Mouse (Mus musculus) neural tube, embryonic 12.5 days (tissue): ENCODE measurements around the gene Sept4. TPM values are rescaled to one million over a fixed set of nuclear protein-coding genes. Genes with fewer than 3 reads are reported as not detected.

Experiments
- ATAC-seq: fragments of 200-750 bp; cut with Nextera tagmentation; 2 replicates; pipeline ENCODE4 v1.8.0; 2017; ENCODE audit warnings: low read depth, mild to moderate bottlenecking, moderate TSS enrichment, moderate library complexity; ENCODE audit not compliant: low FRiP score
- H3K27ac ChIP-seq: fragments of 300-500 bp; sonication (generic); 2 replicates; pipeline ENCODE4 v1.5.1; 2016
- H3K27me3 ChIP-seq: fragments of 300-500 bp; sonication (generic); replicated peaks from 2 replicates; pipeline ENCODE4 v1.6.1; 2016; ENCODE audit warnings: mild to moderate bottlenecking
- H3K36me3 ChIP-seq: fragments of 300-500 bp; sonication (generic); 2 replicates; pipeline ENCODE4 v1.6.1; 2016; ENCODE audit warnings: mild to moderate bottlenecking
- H3K4me1 ChIP-seq: fragments of 300-500 bp; sonication (generic); 2 replicates; pipeline ENCODE4 v1.6.1; 2016
- H3K4me2 ChIP-seq: fragments of 300-500 bp; sonication (generic); replicated peaks from 2 replicates; pipeline ENCODE4 v1.6.1; 2016; ENCODE audit warnings: mild to moderate bottlenecking
- H3K4me3 ChIP-seq: fragments of 300-500 bp; sonication (generic); 2 replicates; pipeline ENCODE4 v1.5.1; 2016
- H3K9ac ChIP-seq: fragments of 300-500 bp; sonication (generic); 2 replicates; pipeline ENCODE4 v1.6.1; 2016; ENCODE audit warnings: mild to moderate bottlenecking
- H3K9me3 ChIP-seq: fragments of 300-500 bp; sonication (generic); 2 replicates; pipeline ENCODE4 v1.6.1; 2016; ENCODE audit warnings: mild to moderate bottlenecking
- WGBS: fragments of 180-500 bp; shearing (Covaris S2); methylation state at CpG from one replicate; pipeline ENCODE4 v1.1.7; 2016; 5-methylcytosine and 5-hydroxymethylcytosine counted together
- polyA plus RNA-seq: library from polyadenylated mRNA; unstranded; fragments of >200 nt; fragmentation: Nextera tagmentation; extraction: Ambion mirVana; gene quantifications from 2 replicates; pipeline ENCODE4 v1.2.1, GENCODE M21; 2016

The Sept4 gene
- polyA plus RNA-seq, 1 experiment from 2014 or later = 15.9 TPM

DNA sequence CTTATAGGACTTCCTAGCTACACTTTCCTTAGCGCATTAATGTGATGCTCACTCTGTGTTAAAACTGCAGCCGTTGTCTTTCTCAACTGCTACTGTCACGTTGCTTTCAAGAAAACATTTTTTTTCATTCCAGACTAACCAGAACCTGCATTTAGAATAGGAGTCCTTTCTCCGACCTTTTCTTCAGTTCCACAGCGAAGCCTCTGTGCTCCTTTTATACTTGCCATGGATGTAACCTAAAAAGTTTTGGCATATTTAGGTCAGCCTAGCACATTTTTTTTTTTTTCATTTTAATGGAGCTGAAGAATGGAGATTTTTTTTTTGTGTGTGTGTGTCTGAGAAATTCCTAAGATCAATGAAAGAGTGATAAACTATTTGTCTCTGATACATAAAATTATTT, 46.8 kb downstream of the Sept4 start:
- WGBS = 94% methylated on average over 5 of the region's 5 CpGs
- Histone ChIP-seq H3K4me1 (no peaks in the 10 kb centered on the region), H3K4me3 (no peak overlapping the region), H3K27ac (no peak overlapping the region), H3K27me3 (no peaks in the 10 kb centered on the region), H3K9ac (no peak overlapping the region), H3K36me3 (peaks cover 79% of the 10 kb centered on the region), H3K9me3 (peaks cover 6% of the 10 kb centered on the region; the same call in 1 of the 2 replicates), H3K4me2 (no peak overlapping the region)
- ATAC-seq = no peak

DNA sequence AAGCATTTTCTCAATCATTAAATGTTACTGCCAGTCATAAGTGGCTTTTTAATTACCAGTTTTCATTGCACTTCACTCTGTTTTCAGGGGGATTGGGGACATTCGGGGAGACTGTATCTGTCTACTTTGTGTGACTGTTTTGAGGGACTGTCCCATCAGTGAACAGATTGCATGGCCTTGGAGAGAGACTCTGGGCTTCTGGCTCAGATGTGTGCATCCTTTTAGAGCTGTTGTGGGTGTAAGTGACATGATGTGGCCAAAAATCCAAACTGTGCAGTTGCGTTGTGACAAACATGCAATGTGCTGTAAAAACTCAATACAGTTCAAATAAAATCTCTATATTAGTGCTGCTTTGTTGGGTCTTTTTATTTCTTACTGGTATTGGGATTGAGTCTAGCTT, 47.2 kb downstream of the Sept4 start:
- peaks cover 74% of the 10 kb centered on the region for H3K36me3 ChIP-seq
- no peak overlapping the region for H3K4me3 ChIP-seq
- no peak overlapping the region for H3K4me2 ChIP-seq
- no peak overlapping the region for H3K9ac ChIP-seq
- no peaks in the 10 kb centered on the region for H3K27me3 ChIP-seq
- peaks cover 6% of the 10 kb centered on the region; the same call in 1 of the 2 replicates for H3K9me3 ChIP-seq
- H3K4me1 ChIP-seq = no peaks in the 10 kb centered on the region
- WGBS = 99% methylated on average over 2 of the region's 2 CpGs
- no peak overlapping the region for H3K27ac ChIP-seq
- ATAC-seq = no peak

DNA sequence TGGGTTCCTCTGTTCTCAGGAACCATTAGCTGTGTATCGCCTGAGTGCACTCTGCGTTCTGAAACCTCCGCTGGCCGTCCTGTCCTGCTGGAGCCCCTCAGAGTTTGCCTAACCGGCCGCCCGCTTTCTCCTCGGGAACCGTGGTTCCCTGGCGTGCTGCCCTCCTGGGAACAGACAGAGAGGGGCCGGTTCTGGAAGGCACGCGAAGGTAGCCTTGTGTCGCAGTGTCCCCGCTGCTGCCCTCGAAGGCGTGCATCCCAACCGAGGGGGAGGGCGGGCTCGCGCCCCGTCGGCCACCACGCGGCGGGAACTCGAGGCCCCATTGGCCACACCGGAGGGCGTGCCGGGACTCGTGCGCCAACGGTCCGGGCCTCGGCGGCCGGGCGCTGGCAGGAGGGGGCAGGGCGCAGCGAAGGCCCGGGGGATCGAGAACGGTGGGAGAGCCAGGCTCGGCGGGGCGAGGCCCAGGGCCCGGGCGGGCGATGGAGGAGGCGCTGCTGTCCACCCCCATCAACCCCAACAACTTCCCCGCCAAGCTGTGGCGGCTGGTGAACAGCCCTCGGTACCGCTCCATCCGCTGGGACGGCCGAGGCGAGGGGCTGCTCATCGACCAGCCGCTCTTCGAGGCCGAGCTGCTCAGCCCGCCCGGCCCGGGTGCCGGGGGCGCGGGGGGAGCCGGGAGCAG, 48.2 kb downstream of the Sept4 start, which contains the start of gene Hsf5:
TSS of gene Hsf5 (plus strand) at position 375 of the 685 bp plus-strand sequence.
- 87% methylated on average over 66 of the region's 69 CpGs for WGBS
- no peak for ATAC-seq
- H3K4me3 ChIP-seq = no peak within 1 kb of the TSS

DNA sequence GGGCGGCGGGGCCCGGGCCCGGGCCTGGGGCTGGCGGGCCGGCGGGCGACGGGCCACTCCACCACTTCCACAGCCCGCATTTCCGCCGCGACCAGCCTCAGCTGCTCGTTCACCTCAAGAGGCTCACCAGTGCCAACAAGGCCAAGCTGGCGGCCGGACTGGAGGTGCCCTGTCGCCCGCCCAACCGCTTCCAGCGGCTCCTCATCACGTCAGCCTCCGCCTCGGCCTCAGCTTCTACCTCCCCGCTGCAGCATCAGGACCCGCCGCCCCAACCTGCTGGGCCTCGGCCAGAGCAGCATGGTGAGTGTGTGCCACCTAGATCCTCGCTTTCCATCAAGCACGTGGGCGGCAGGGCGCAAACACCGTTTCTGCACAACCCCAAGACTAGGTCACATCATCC, 48.9 kb downstream of the Sept4 start:
- 93% methylated on average over 32 of the region's 32 CpGs for WGBS
- Histone ChIP-seq H3K36me3 (peaks cover 59% of the 10 kb centered on the region), H3K4me2 (no peak overlapping the region)

More for the DNA sequence above, 48.2 kb downstream of the Sept4 start, which contains the start of gene Hsf5:
- no peaks in the 10 kb centered on the region for H3K4me1 ChIP-seq
- H3K4me2 ChIP-seq = no peak within 1 kb of the TSS
- H3K9ac ChIP-seq = no peak within 1 kb of the TSS
- no peaks in the 10 kb centered on the region for H3K27me3 ChIP-seq
- H3K9me3 ChIP-seq = peaks cover 6% of the 10 kb centered on the region; the same call in 1 of the 2 replicates
- H3K36me3 ChIP-seq = peaks cover 65% of the 10 kb centered on the region
- no peak within 1 kb of the TSS for H3K27ac ChIP-seq

DNA sequence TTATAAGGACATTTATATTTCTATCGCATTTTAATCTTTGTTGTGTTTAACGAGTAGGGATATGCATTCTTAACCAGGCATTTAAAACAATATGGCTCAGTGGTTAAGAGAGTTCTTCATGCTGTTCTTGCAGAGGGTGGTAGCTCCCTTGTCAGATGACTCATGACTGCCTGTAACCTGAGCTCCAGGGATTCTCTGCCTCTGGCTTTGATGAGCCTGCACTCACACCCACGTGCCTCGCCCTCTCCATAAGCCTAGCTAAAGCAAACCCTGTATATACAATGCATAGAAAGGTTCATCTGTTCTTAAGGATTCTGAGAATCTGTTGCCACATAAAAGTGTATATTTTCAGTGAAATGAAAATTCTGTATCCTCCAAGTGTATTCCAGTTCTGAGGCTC, 54.5 kb downstream of the Sept4 start:
- peaks cover 36% of the 10 kb centered on the region for H3K36me3 ChIP-seq
- WGBS = 82% methylated on average over 4 of the region's 4 CpGs

More for the DNA sequence above, 48.9 kb downstream of the Sept4 start:
- H3K27ac ChIP-seq = no peak overlapping the region
- H3K9ac ChIP-seq = no peak overlapping the region
- peaks cover 6% of the 10 kb centered on the region; the same call in 1 of the 2 replicates for H3K9me3 ChIP-seq
- ATAC-seq = no peak
- H3K27me3 ChIP-seq = no peaks in the 10 kb centered on the region
- H3K4me1 ChIP-seq = no peaks in the 10 kb centered on the region
- no peak overlapping the region for H3K4me3 ChIP-seq

DNA sequence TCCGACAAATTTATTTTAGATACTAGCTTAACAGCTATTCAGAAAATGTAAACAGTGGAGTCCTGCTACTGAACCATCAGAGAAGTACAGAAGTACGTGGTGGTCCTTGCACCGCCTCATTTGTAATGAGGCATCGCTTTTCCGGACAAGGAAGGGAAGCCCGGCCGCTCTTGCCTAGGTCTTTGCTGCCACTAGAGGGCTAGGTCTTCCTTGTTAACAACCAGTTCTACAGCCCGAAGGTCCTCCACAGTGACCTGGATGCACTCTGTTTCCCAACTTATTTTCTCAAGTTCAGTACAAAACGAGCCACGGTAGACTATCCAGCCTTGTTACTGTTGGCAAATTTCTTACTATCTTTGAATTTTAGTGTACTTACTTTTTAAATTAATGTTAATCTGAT, 61.2 kb downstream of the Sept4 start:
- H3K36me3 ChIP-seq = peaks cover 14% of the 10 kb centered on the region
- H3K4me2 ChIP-seq = no peak overlapping the region
- no peaks in the 10 kb centered on the region for H3K4me1 ChIP-seq
- no peak overlapping the region for H3K9ac ChIP-seq
- H3K4me3 ChIP-seq = no peak overlapping the region
- ATAC-seq = no peak
- no peaks in the 10 kb centered on the region for H3K27me3 ChIP-seq
- H3K9me3 ChIP-seq = no peaks in the 10 kb centered on the region
- 36% methylated on average over 10 of the region's 10 CpGs for WGBS
- H3K27ac ChIP-seq = no peak overlapping the region

More for the DNA sequence above, 54.5 kb downstream of the Sept4 start:
- H3K9ac ChIP-seq = no peak overlapping the region
- no peaks in the 10 kb centered on the region for H3K27me3 ChIP-seq
- H3K4me3 ChIP-seq = no peak overlapping the region
- no peak overlapping the region for H3K27ac ChIP-seq
- no peaks in the 10 kb centered on the region for H3K9me3 ChIP-seq
- no peak for ATAC-seq
- H3K4me1 ChIP-seq = no peaks in the 10 kb centered on the region
- H3K4me2 ChIP-seq = no peak overlapping the region

DNA sequence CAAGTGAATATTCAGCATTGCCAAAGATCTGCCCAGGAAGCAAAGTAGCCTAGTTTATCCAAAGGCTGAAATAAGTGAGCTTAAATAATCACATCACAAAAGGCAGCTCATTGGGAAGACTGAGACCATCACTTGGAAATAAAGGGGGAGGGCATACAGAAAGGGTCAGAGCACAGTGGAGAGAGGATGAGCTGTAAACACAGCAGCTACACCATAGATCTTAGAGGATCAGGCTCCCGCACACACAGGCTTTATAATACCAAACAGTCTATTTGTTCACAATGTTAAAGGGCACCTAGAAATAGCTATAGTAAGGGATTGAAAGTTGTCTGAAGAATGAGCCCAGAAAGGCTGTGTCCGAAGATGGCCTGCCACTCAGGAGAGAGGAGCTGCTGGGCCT, 70.1 kb downstream of the Sept4 start:
- no peaks in the 10 kb centered on the region for H3K9me3 ChIP-seq
- H3K36me3 ChIP-seq = peaks cover 5% of the 10 kb centered on the region; the same call in 1 of the 2 replicates
- 15% methylated on average over 2 of the region's 2 CpGs for WGBS
- no peaks in the 10 kb centered on the region for H3K27me3 ChIP-seq
- H3K4me1 ChIP-seq = peaks cover 7% of the 10 kb centered on the region
- peak overlapping the region; percentile 78 for H3K4me2 ChIP-seq
- H3K4me3 ChIP-seq = peak overlapping the region; percentile 40
- no peak for ATAC-seq
- H3K27ac ChIP-seq = no peak overlapping the region
- peak overlapping the region; percentile 69 for H3K9ac ChIP-seq

DNA sequence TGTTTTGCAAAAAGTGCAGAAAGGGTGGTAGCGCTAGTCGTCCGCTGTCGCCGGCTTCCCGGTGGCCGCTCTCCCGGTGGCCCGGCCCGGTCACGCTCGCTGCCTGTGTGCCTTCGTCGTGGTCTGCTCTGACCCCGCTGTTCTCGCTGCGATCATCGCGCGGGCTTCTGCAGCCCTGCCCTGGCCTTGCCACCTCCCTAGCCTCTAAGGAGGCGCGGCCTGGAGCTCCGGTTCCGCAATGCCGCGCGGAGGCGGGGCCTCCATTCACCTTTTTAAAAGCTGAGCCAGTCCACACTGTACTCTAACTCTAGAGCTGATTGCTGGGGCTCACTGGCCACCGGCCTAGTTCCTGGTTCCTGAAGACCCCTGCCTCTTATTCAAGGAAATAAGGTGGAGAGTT, 70.5 kb downstream of the Sept4 start:
- WGBS = under 1% methylated on average over 29 of the region's 29 CpGs
- Histone ChIP-seq H3K4me1 (peaks cover 7% of the 10 kb centered on the region), H3K9ac (peak overlapping the region; percentile 69), H3K4me2 (peak overlapping the region; percentile 78), H3K36me3 (peaks cover 5% of the 10 kb centered on the region; the same call in 1 of the 2 replicates), H3K27me3 (no peaks in the 10 kb centered on the region), H3K27ac (no peak overlapping the region), H3K9me3 (no peaks in the 10 kb centered on the region), H3K4me3 (peak overlapping the region; percentile 40)
- no peak for ATAC-seq

Other genes with a start within 250 kb of the Sept4 start
- gene Ppm1e, start 209.9 kb upstream of the Sept4 start, polyA plus RNA-seq = 22.5 and 24.9 TPM in 2 replicates
- 9.0 and 10.5 TPM in 2 replicates for gene Rad51c, start 163.9 kb upstream of the Sept4 start, polyA plus RNA-seq
- 0.64 and 1.0 TPM in 2 replicates for gene Tex14, start 163.8 kb upstream of the Sept4 start, polyA plus RNA-seq
- gene Gm11492, start 2.2 kb upstream of the Sept4 start, polyA plus RNA-seq = not detected in 2 replicates
- gene Mtmr4, start 23.3 kb downstream of the Sept4 start, polyA plus RNA-seq = 74.0 and 77.4 TPM in 2 replicates
- gene Hsf5, start 48.3 kb downstream of the Sept4 start, polyA plus RNA-seq = 0.41 and 0.49 TPM in 2 replicates
- gene Rnf43, start 93.8 kb downstream of the Sept4 start, polyA plus RNA-seq = 0.57 and 1.1 TPM in 2 replicates
- gene Supt4a, start 168.6 kb downstream of the Sept4 start, polyA plus RNA-seq = 149 TPM in 2 replicates
- gene Tspoap1, start 191.6 kb downstream of the Sept4 start, polyA plus RNA-seq = 23.6 and 26.1 TPM in 2 replicates
- 2.8 and 3.6 TPM in 2 replicates for gene Mpo, start 224.7 kb downstream of the Sept4 start, polyA plus RNA-seq